Mouse (Mus musculus) neural tube, embryonic 11.5 days (tissue): ENCODE measurements around the gene Rbm25. TPM values are rescaled to one million over a fixed set of nuclear protein-coding genes. Genes with fewer than 3 reads are reported as not detected.
"Not testable (repeated sequence)": the region's sequence is repeated elsewhere in the genome, so short reads cannot be mapped to it uniquely, and the experiment has no call there.

Experiments
- ATAC-seq: fragments of 200-750 bp; cut with Nextera tagmentation; 2 replicates; pipeline ENCODE4 v1.8.0; 2017; ENCODE audit warnings: moderate number of reproducible peaks, mild to moderate bottlenecking, moderate TSS enrichment, moderate library complexity; ENCODE audit not compliant: insufficient read depth, low FRiP score, low TSS enrichment
- DNase-seq: peaks from one replicate; pipeline ENCODE4 v3.0.0-alpha.2; 2015; ENCODE audit warnings: low spot score
- H3K27ac ChIP-seq: fragments of 300-500 bp; sonication (generic); 2 replicates; pipeline ENCODE4 v1.5.1; 2014; ENCODE audit warnings: low read depth, mild to moderate bottlenecking, low read length
- H3K27me3 ChIP-seq: fragments of 300-500 bp; sonication (generic); 2 replicates; pipeline ENCODE4 v1.6.1; 2014; ENCODE audit warnings: mild to moderate bottlenecking, low read length, mixed read lengths; ENCODE audit not compliant: control insufficient read depth, insufficient read depth
- H3K36me3 ChIP-seq: fragments of 300-500 bp; sonication (generic); 2 replicates; pipeline ENCODE4 v1.6.1; 2014; ENCODE audit warnings: mild to moderate bottlenecking, low read length, moderate library complexity, mixed read lengths; ENCODE audit not compliant: control insufficient read depth, insufficient read depth
- H3K4me1 ChIP-seq: fragments of 300-500 bp; sonication (generic); 2 replicates; pipeline ENCODE4 v1.6.1; 2014; ENCODE audit warnings: low read length, mixed read lengths; ENCODE audit not compliant: control insufficient read depth, insufficient read depth
- H3K4me2 ChIP-seq: fragments of 300-500 bp; sonication (generic); 2 replicates; pipeline ENCODE4 v1.6.1; 2014; ENCODE audit warnings: low read depth, mild to moderate bottlenecking, moderate library complexity
- H3K4me3 ChIP-seq: fragments of 300-500 bp; sonication (generic); 2 replicates; pipeline ENCODE4 v1.5.1; 2014; ENCODE audit warnings: low read depth, low read length
- H3K9ac ChIP-seq: fragments of 300-500 bp; sonication (generic); 2 replicates; pipeline ENCODE4 v1.6.1; 2014; ENCODE audit warnings: mild to moderate bottlenecking, low read length
- H3K9me3 ChIP-seq: fragments of 300-500 bp; sonication (generic); 2 replicates; pipeline ENCODE4 v1.6.1; 2016; ENCODE audit warnings: low read length; ENCODE audit not compliant: control insufficient read depth
- WGBS: fragments of 180-500 bp; shearing (Covaris S2); extraction: QIAGEN DNeasy Blood & Tissue Kit; methylation state at CpG from one replicate; pipeline ENCODE4 v1.1.7; 2014; 5-methylcytosine and 5-hydroxymethylcytosine counted together
- polyA plus RNA-seq: library from polyadenylated mRNA; unstranded; fragments of >200 nt; fragmentation: Nextera tagmentation; extraction: Ambion mirVana; gene quantifications from 2 replicates; pipeline ENCODE4 v1.2.1, GENCODE M21; 2014

The Rbm25 gene
- polyA plus RNA-seq, 1 experiment from 2014 or later: 251 TPM

GRCm38 (mm10) chr12:83597881-83598280 lies 33.2 kb upstream of the Rbm25 start:
- DNase-seq: no peak
- ATAC-seq: no peak
- no peaks in the 10 kb centered on the region for H3K9me3 ChIP-seq
- H3K27ac ChIP-seq: no peak overlapping the region
- H3K27me3 ChIP-seq: no peaks in the 10 kb centered on the region
- 93% methylated on average over 2 of the region's 2 CpGs for WGBS
- H3K9ac ChIP-seq: no peak overlapping the region
- peaks cover 4% of the 10 kb centered on the region; the same call in 1 of the 2 replicates for H3K36me3 ChIP-seq
- H3K4me1 ChIP-seq: peaks cover 6% of the 10 kb centered on the region; the same call in 1 of the 2 replicates
- H3K4me2 ChIP-seq: no peak overlapping the region
- no peak overlapping the region for H3K4me3 ChIP-seq

- H3K27ac ChIP-seq: no peak overlapping the region
- H3K9ac ChIP-seq: no peak overlapping the region
- 87% methylated on average over 5 of the region's 5 CpGs for WGBS
- no peak for DNase-seq
- ATAC-seq: no peak
- no peak overlapping the region for H3K4me3 ChIP-seq
- H3K9me3 ChIP-seq: no peaks in the 10 kb centered on the region
- H3K4me1 ChIP-seq: no peaks in the 10 kb centered on the region
- H3K4me2 ChIP-seq: no peak overlapping the region
- H3K36me3 ChIP-seq: no peaks in the 10 kb centered on the region
- H3K27me3 ChIP-seq: no peaks in the 10 kb centered on the region
Measured at GRCm38 (mm10) chr12:83602285-83602684, 28.8 kb upstream of the Rbm25 start.

GRCm38 (mm10) chr12:83606411-83606810 lies 24.6 kb upstream of the Rbm25 start:
- H3K4me3 ChIP-seq, H3K4me1 ChIP-seq, H3K27ac ChIP-seq, H3K9me3 ChIP-seq, ATAC-seq, H3K9ac ChIP-seq, H3K36me3 ChIP-seq, DNase-seq, H3K27me3 ChIP-seq, H3K4me2 ChIP-seq: not testable (repeated sequence)
- 94% methylated on average over 2 of the region's 2 CpGs for WGBS

- WGBS: 93% methylated on average over 5 of the region's 5 CpGs
- ATAC-seq (no peak), DNase-seq (no peak)
- Histone ChIP-seq H3K4me2 (no peak overlapping the region), H3K9me3 (no peaks in the 10 kb centered on the region), H3K4me3 (no peak overlapping the region), H3K9ac (no peak overlapping the region), H3K27me3 (no peaks in the 10 kb centered on the region), H3K36me3 (no peaks in the 10 kb centered on the region), H3K4me1 (no peaks in the 10 kb centered on the region), H3K27ac (no peak overlapping the region)
Measured at GRCm38 (mm10) chr12:83617261-83617660, 13.8 kb upstream of the Rbm25 start.

GRCm38 (mm10) chr12:83618981-83619380 lies 12.1 kb upstream of the Rbm25 start:
- H3K4me1 ChIP-seq: no peaks in the 10 kb centered on the region
- ATAC-seq: no peak
- H3K27ac ChIP-seq: no peak overlapping the region
- no peaks in the 10 kb centered on the region for H3K9me3 ChIP-seq
- no peak overlapping the region for H3K9ac ChIP-seq
- DNase-seq: no peak
- H3K4me2 ChIP-seq: no peak overlapping the region
- WGBS: 91% methylated on average over 2 of the region's 2 CpGs
- no peaks in the 10 kb centered on the region for H3K27me3 ChIP-seq
- H3K36me3 ChIP-seq: no peaks in the 10 kb centered on the region
- H3K4me3 ChIP-seq: no peak overlapping the region

GRCm38 (mm10) chr12:83620694-83621093 lies 10.3 kb upstream of the Rbm25 start:
- H3K9me3 ChIP-seq, H3K4me3 ChIP-seq, DNase-seq, H3K4me2 ChIP-seq, H3K27me3 ChIP-seq, H3K27ac ChIP-seq, ATAC-seq, H3K4me1 ChIP-seq, H3K36me3 ChIP-seq, H3K9ac ChIP-seq: not testable (repeated sequence)
- 57% methylated on average over 23 of the region's 23 CpGs for WGBS

GRCm38 (mm10) chr12:83622031-83622755 lies 8.8 kb upstream of the Rbm25 start:
- DNase-seq: no peak
- H3K9ac ChIP-seq: no peak overlapping the region
- no peaks in the 10 kb centered on the region for H3K4me1 ChIP-seq
- WGBS: 82% methylated on average over 6 of the region's 6 CpGs
- ATAC-seq: no peak
- H3K27ac ChIP-seq: no peak overlapping the region
- H3K9me3 ChIP-seq: no peaks in the 10 kb centered on the region
- no peak overlapping the region for H3K4me2 ChIP-seq
- no peak overlapping the region for H3K4me3 ChIP-seq
- no peaks in the 10 kb centered on the region for H3K36me3 ChIP-seq
- H3K27me3 ChIP-seq: no peaks in the 10 kb centered on the region

GRCm38 (mm10) chr12:83624321-83624720 lies 6.7 kb upstream of the Rbm25 start:
- H3K9ac ChIP-seq: no peak overlapping the region
- no peak overlapping the region for H3K4me2 ChIP-seq
- DNase-seq (no peak), ATAC-seq (no peak)
- no peaks in the 10 kb centered on the region for H3K4me1 ChIP-seq
- 90% methylated on average over 1 of the region's 1 CpGs for WGBS
- H3K27ac ChIP-seq: no peak overlapping the region
- no peaks in the 10 kb centered on the region for H3K27me3 ChIP-seq
- H3K36me3 ChIP-seq: no peaks in the 10 kb centered on the region
- no peaks in the 10 kb centered on the region for H3K9me3 ChIP-seq
- no peak overlapping the region for H3K4me3 ChIP-seq
